Mouse (Mus musculus): ENCODE results near the gene Rap2a. TPM values are rescaled to one million over a fixed set of nuclear protein-coding genes. Genes with fewer than 3 reads are reported as not detected.
A peak's percentile ranks its signal among the peaks of the same experiment; 100 is the strongest.

Gene Rap2a
- 17.2 and 22.0 TPM in 2 replicates for polyA plus RNA-seq (2015; fragmentation: Nextera tagmentation; extraction: Ambion mirVana)

DNA sequence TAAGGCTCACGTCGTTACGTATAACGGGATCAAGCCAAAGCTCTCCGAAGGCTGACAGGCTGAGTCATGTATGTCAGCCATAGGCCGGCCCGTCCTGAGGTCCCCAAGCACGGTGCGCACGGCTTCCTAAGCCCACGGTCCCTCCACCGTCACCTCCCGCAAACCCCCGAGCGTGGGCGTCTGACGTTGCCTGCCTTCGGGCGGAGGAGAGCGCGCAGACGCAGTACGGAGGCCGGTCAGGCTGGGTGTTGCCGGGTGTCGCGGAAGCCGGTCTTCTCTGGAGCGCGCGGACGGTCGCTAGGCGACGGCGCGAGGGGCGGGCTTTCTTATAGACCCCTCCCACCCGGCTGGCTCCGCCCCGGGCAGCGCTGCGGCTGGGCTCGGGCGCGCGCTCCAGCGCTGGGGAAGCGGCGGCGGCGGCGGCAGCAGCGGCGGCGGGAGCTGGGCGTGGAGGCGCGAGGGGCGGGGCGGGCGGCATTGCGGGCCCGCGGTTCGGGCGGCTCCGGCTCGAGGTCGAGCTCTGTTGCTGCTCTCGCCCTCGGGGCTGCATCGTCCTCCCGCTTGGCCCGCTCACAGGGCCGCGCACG lies at the start of gene Rap2a:
TSS of gene Rap2a (plus strand) at position 463 of the 587 bp plus-strand sequence.
- H3K27ac ChIP-seq (ENCODE audit: low read length) = peak within 1 kb of the TSS; percentile 98
- H3K4me2 ChIP-seq (ENCODE audit: low read length) = peak within 1 kb of the TSS; percentile 76
- H3K4me3 ChIP-seq (ENCODE audit: low read depth, low read length) = peak within 1 kb of the TSS; percentile 86
- peaks cover 33% of the 10 kb centered on the region for H3K4me1 ChIP-seq (ENCODE audit: control insufficient read depth, insufficient read depth, low read length)
- no peaks in the 10 kb centered on the region for H3K36me3 ChIP-seq (ENCODE audit: control insufficient read depth, insufficient read depth, low read length)
- under 1% methylated on average over 63 of the region's 78 CpGs for WGBS
- ATAC-seq = peak; percentile 92
- H3K9me3 ChIP-seq (replicated peaks; ENCODE audit: control insufficient read depth, low read length, poor library complexity, severe bottlenecking) = no peaks in the 10 kb centered on the region
- peak within 1 kb of the TSS; percentile 90 for H3K9ac ChIP-seq (ENCODE audit: low read depth, low read length)
- no peaks in the 10 kb centered on the region for H3K27me3 ChIP-seq (ENCODE audit: control insufficient read depth, insufficient read depth, low read depth, low read length)

DNA sequence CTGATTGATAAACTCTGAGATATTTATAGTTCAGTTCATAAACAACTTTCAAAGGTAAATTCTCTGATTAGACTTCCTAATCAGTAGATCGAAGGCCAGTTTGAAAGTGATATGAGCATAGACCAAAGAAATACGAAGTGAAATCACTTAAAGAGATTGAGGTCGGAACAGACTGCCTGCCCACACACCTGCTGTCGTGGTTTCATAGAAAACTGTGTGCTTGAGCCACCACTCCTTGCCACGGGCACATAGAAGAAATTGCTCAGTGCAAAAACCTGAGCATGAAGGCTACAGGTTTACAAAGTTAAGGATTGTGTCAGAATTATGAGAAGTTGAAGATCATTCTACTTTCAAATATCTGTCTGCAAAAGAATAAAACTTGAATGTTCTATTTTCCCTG lies 49.7 kb upstream of the Rap2a start:
- Histone ChIP-seq H3K9me3 (replicated peaks; ENCODE audit: control insufficient read depth, low read length, poor library complexity, severe bottlenecking) (peaks cover 6% of the 10 kb centered on the region), H3K4me2 (ENCODE audit: low read length) (no peak overlapping the region), H3K27me3 (ENCODE audit: control insufficient read depth, insufficient read depth, low read depth, low read length) (no peaks in the 10 kb centered on the region), H3K4me1 (ENCODE audit: control insufficient read depth, insufficient read depth, low read length) (no peaks in the 10 kb centered on the region), H3K4me3 (ENCODE audit: low read depth, low read length) (no peak overlapping the region), H3K9ac (ENCODE audit: low read depth, low read length) (no peak overlapping the region), H3K36me3 (ENCODE audit: control insufficient read depth, insufficient read depth, low read length) (peaks cover 11% of the 10 kb centered on the region; the same call in 1 of the 2 replicates), H3K27ac (ENCODE audit: low read length) (no peak overlapping the region)
- 93% methylated on average over 5 of the region's 5 CpGs for WGBS
- ATAC-seq = no peak

DNA sequence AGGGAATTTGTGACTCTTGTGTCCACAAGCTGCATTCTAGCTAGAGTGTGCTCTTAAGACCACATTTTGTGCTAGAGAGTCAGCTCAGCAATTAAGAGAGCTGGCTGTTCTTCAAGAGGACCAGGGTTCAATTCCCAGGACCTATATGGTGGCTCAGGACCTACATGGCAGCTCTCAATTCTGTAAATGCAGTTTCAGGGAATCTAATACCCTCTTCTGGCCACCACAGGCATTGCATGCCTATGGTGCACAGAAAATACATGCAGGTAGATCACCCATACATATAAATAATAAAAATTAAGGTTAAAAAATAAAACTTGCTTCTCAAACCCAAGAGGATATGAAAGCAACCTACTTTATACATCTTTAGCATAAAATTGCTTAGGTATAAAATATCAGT lies 45.5 kb upstream of the Rap2a start:
- H3K4me2 ChIP-seq (ENCODE audit: low read length) = no peak overlapping the region
- H3K9ac ChIP-seq (ENCODE audit: low read depth, low read length) = no peak overlapping the region
- H3K4me1 ChIP-seq (ENCODE audit: control insufficient read depth, insufficient read depth, low read length) = no peaks in the 10 kb centered on the region
- H3K9me3 ChIP-seq (replicated peaks; ENCODE audit: control insufficient read depth, low read length, poor library complexity, severe bottlenecking) = no peaks in the 10 kb centered on the region
- H3K27me3 ChIP-seq (ENCODE audit: control insufficient read depth, insufficient read depth, low read depth, low read length) = no peaks in the 10 kb centered on the region
- ATAC-seq = no peak
- H3K4me3 ChIP-seq (ENCODE audit: low read depth, low read length) = no peak overlapping the region
- H3K36me3 ChIP-seq (ENCODE audit: control insufficient read depth, insufficient read depth, low read length) = no peaks in the 10 kb centered on the region
- no peak overlapping the region for H3K27ac ChIP-seq (ENCODE audit: low read length)

DNA sequence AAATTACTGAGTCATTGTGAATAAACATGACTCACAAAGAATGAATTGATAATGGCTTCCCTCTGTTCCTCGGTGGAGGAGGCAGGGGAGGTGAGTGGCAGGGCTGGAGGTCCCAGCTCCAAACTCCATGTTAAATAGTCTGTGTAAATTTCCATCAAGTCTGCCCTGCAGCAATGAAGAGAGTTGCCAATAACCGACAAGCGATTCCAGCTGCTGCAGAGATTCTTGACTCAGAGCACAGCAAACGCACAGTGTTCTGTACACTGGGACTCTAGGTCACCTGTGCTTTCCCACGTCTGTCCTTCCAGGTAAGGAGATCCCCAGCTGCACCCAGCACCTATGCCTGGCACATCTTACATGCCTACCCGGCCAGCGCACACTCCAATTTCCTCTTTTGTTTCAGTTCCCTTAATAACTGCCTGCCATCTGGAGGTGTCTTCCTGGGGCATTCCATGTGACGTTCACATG lies 44.3 kb upstream of the Rap2a start:
- Histone ChIP-seq H3K27me3 (ENCODE audit: control insufficient read depth, insufficient read depth, low read depth, low read length) (no peaks in the 10 kb centered on the region), H3K4me1 (ENCODE audit: control insufficient read depth, insufficient read depth, low read length) (no peaks in the 10 kb centered on the region), H3K27ac (ENCODE audit: low read length) (no peak overlapping the region; the same call in 1 of the 2 replicates), H3K9ac (ENCODE audit: low read depth, low read length) (no peak overlapping the region), H3K4me3 (ENCODE audit: low read depth, low read length) (no peak overlapping the region), H3K4me2 (ENCODE audit: low read length) (no peak overlapping the region), H3K9me3 (replicated peaks; ENCODE audit: control insufficient read depth, low read length, poor library complexity, severe bottlenecking) (no peaks in the 10 kb centered on the region), H3K36me3 (ENCODE audit: control insufficient read depth, insufficient read depth, low read length) (no peaks in the 10 kb centered on the region)
- no peak for ATAC-seq
- WGBS = 69% methylated on average over 8 of the region's 8 CpGs

DNA sequence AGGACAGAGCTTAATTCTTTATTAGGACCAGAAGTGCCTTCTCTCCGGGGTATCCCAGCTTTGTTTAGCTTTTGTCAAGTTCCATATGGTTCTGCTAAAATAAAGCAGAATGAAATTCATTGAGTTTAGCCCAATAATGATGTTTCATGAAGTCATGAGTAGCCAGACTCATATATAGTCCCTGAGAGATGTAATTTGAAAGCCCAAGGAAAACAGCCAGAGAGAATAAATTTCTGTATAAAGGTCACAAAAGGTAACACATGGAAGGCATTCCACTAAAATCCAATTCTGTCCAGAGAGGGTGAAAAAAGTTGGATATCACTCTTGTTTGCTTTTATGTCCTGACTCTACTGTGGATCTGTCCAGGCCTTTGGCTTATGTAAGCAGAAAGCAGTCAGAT lies 43.4 kb upstream of the Rap2a start:
- WGBS = 89% methylated on average over 1 of the region's 1 CpGs
- H3K36me3 ChIP-seq (ENCODE audit: control insufficient read depth, insufficient read depth, low read length) = no peaks in the 10 kb centered on the region
- no peak overlapping the region for H3K9ac ChIP-seq (ENCODE audit: low read depth, low read length)
- no peak overlapping the region for H3K4me2 ChIP-seq (ENCODE audit: low read length)
- no peaks in the 10 kb centered on the region for H3K9me3 ChIP-seq (replicated peaks; ENCODE audit: control insufficient read depth, low read length, poor library complexity, severe bottlenecking)
- no peak overlapping the region for H3K4me3 ChIP-seq (ENCODE audit: low read depth, low read length)
- no peak overlapping the region for H3K27ac ChIP-seq (ENCODE audit: low read length)
- no peak for ATAC-seq
- H3K4me1 ChIP-seq (ENCODE audit: control insufficient read depth, insufficient read depth, low read length) = no peaks in the 10 kb centered on the region
- H3K27me3 ChIP-seq (ENCODE audit: control insufficient read depth, insufficient read depth, low read depth, low read length) = no peaks in the 10 kb centered on the region

DNA sequence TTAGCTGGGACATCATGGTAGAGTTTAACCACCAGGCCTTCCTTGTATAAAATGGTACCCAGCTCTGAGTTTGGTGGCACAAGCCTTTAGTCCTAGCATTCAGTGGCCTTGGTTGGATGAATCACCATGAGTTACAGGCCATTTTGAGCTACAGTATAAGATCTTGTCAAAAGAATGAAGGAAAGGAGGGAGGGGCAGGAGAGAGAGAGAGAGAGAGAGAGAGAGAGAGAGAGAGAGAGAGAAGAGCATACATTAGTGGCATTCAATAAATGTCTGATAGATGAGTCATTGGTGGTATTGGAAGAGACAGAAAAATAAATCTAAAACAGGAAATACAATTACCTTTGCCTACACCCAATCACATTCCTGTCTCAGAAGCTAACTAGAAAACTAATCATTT lies 37.5 kb upstream of the Rap2a start:
- Histone ChIP-seq H3K4me1 (ENCODE audit: control insufficient read depth, insufficient read depth, low read length) (no peaks in the 10 kb centered on the region), H3K4me3 (ENCODE audit: low read depth, low read length) (no peak overlapping the region)
- ATAC-seq = no peak

DNA sequence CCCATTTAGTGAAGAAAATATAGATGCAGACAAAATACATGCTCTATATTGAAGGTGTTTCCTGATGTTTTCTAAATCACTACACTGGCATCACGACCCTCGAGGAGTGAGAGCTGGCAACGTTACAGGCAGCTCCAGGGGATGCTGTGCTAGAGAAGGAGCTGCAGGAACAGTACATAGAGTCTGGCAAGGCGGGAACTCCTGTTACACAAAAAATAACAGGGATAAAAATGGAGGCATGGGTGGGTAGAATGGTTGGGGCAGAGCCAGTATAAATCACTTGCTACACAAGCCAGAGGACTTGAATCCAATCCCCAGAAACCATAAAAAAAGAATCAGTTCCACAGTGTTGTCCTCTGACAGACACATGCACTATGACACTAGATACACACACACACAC lies 37.0 kb upstream of the Rap2a start:
- WGBS = 84% methylated on average over 4 of the region's 4 CpGs
- Histone ChIP-seq H3K4me3 (ENCODE audit: low read depth, low read length) (no peak overlapping the region), H3K9me3 (replicated peaks; ENCODE audit: control insufficient read depth, low read length, poor library complexity, severe bottlenecking) (no peaks in the 10 kb centered on the region), H3K36me3 (ENCODE audit: control insufficient read depth, insufficient read depth, low read length) (no peaks in the 10 kb centered on the region), H3K9ac (ENCODE audit: low read depth, low read length) (no peak overlapping the region), H3K27me3 (ENCODE audit: control insufficient read depth, insufficient read depth, low read depth, low read length) (no peaks in the 10 kb centered on the region), H3K4me1 (ENCODE audit: control insufficient read depth, insufficient read depth, low read length) (no peaks in the 10 kb centered on the region), H3K4me2 (ENCODE audit: low read length) (no peak overlapping the region), H3K27ac (ENCODE audit: low read length) (no peak overlapping the region)
- no peak for ATAC-seq

More for the DNA sequence above, 37.5 kb upstream of the Rap2a start:
- Histone ChIP-seq H3K36me3 (ENCODE audit: control insufficient read depth, insufficient read depth, low read length) (no peaks in the 10 kb centered on the region), H3K9me3 (replicated peaks; ENCODE audit: control insufficient read depth, low read length, poor library complexity, severe bottlenecking) (no peaks in the 10 kb centered on the region), H3K4me2 (ENCODE audit: low read length) (no peak overlapping the region), H3K27ac (ENCODE audit: low read length) (no peak overlapping the region), H3K9ac (ENCODE audit: low read depth, low read length) (no peak overlapping the region), H3K27me3 (ENCODE audit: control insufficient read depth, insufficient read depth, low read depth, low read length) (no peaks in the 10 kb centered on the region)

DNA sequence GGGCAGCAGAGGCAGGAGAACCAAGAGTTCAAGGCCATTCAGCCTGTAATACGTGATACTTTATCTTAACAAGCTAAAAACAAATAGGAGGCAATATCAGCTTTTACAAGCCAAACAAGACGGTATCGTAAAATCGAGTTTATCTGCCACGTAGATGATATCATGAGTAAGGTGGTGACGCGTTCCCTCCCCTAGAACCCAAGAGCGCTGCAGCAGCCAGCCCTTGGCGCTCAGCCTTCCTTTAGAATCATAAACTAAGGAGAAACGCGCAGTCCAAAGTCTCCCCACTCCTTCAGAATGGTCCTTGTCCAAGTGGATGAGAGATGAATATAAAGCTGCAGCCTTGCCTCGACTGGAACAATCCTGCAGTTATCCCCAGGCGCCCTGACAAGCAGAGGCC lies 36.4 kb upstream of the Rap2a start:
- H3K9me3 ChIP-seq (replicated peaks; ENCODE audit: control insufficient read depth, low read length, poor library complexity, severe bottlenecking) = no peaks in the 10 kb centered on the region
- no peaks in the 10 kb centered on the region for H3K4me1 ChIP-seq (ENCODE audit: control insufficient read depth, insufficient read depth, low read length)
- no peak overlapping the region for H3K4me2 ChIP-seq (ENCODE audit: low read length)
- H3K9ac ChIP-seq (ENCODE audit: low read depth, low read length) = no peak overlapping the region
- ATAC-seq = no peak
- no peak overlapping the region for H3K27ac ChIP-seq (ENCODE audit: low read length)
- no peaks in the 10 kb centered on the region for H3K27me3 ChIP-seq (ENCODE audit: control insufficient read depth, insufficient read depth, low read depth, low read length)
- 88% methylated on average over 13 of the region's 13 CpGs for WGBS
- no peak overlapping the region for H3K4me3 ChIP-seq (ENCODE audit: low read depth, low read length)
- no peaks in the 10 kb centered on the region for H3K36me3 ChIP-seq (ENCODE audit: control insufficient read depth, insufficient read depth, low read length)

DNA sequence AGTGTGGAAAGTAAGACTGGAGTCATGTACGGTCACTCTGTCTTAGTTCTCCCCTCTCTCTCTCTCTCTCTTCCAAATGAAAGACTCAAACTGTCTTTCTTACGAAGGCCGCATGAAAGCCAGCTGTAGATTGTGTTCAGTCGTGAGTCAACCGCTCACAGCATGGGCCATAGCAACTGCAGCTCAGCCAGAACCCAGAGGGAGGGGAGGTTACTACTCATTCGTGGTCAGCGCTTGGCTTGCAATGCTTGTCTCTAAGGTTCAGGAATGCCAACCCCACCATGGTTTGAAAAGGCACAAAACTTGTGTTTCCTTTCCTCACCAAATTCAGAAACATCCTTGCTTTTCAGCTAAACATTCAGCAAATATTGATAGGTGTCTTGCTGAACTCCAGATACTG lies 24.0 kb upstream of the Rap2a start:
- no peak overlapping the region for H3K9ac ChIP-seq (ENCODE audit: low read depth, low read length)
- H3K4me2 ChIP-seq (ENCODE audit: low read length) = no peak overlapping the region
- no peaks in the 10 kb centered on the region for H3K9me3 ChIP-seq (replicated peaks; ENCODE audit: control insufficient read depth, low read length, poor library complexity, severe bottlenecking)
- H3K4me1 ChIP-seq (ENCODE audit: control insufficient read depth, insufficient read depth, low read length) = no peaks in the 10 kb centered on the region
- no peak overlapping the region for H3K4me3 ChIP-seq (ENCODE audit: low read depth, low read length)
- no peak for ATAC-seq
- 75% methylated on average over 7 of the region's 7 CpGs for WGBS
- H3K27ac ChIP-seq (ENCODE audit: low read length) = no peak overlapping the region
- no peaks in the 10 kb centered on the region for H3K36me3 ChIP-seq (ENCODE audit: control insufficient read depth, insufficient read depth, low read length)
- H3K27me3 ChIP-seq (ENCODE audit: control insufficient read depth, insufficient read depth, low read depth, low read length) = no peaks in the 10 kb centered on the region
